In the genomic region with DNA sequence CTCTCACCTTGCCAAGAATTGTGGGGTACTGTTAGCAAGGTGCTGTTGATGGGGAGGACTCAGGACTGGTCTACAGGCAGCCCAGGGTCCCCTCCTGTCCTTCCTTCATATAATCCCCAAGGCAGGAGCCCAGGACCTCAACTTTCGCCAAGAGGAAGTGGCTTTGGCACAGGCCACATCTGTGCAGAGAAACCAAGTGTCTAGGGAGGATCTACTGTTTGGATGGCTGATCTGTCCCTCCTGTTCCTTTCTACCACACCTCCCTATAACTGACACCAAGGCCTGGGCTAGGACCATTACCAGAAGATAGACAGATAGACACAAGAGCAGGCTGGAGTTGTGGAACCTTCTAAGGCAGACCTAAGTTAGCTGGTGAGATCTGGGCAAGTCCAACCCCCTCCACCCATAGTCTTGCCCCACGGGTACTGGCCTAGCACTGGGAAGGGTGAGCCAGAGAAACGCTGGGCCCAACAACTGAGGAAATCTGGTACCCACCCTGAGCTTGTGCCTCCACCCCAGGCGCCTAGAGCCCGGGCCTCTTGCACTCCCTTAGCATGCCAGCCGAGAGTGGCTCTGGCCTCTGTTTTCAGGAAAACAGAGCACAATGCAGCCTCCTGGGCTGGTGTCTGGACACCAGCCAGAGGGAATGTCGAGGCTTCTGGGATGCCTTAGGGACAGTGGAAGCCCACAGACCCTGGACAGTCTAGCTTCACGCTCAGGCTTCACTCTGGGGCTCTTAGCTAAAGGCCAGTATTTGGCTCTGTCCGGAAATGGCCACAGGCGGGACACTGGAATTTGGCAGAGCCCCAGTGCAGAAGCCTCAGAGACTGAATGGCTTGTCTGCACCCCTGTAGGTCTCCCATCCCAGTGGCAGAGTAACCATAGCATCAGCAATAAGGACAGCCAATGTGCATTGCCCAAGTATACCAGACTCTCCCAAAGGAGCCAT, we compare ENCODE assay signal across 14 mouse cellular contexts. TPM values are rescaled to one million over a fixed set of nuclear protein-coding genes. Genes with fewer than 3 reads are reported as not detected.
DNase-seq lines count a peak whose midpoint lies in the region; ATAC-seq and TF ChIP-seq lines count a peak whose summit lies in the region.
"Had no signal": no experiment of that assay in that cellular context is flagged by ENCODE, and none has a peak within 500 bp of the region (broad histone marks: within the 10 kb centered on the region; RNA-seq: fewer than 3 reads in every experiment).

No protein-coding gene starts in this region.

- peaks cover 90% of the 10 kb centered on the region for H3K79me2 ChIP-seq in myocyte (ENCODE audit: control insufficient read depth, insufficient read depth)

- TF ChIP-seq CTCF in lung, postnatal 0 days (IDR thresholded peaks at IDR 0.05), result no peak
- no peak for TF ChIP-seq CTCF in lung, adult 2 months (IDR thresholded peaks at IDR 0.05; ENCODE audit: insufficient read depth, low read length)

- no peak for TF ChIP-seq POLR2A in lung, adult 2 months (IDR thresholded peaks at IDR 0.05; ENCODE audit: borderline replicate concordance, extremely low read depth, low read depth, low read length)
- no peak for TF ChIP-seq POLR2A in myocyte (IDR thresholded peaks at IDR 0.05; ENCODE audit: insufficient read length, low read depth)

- H3K4me3 ChIP-seq in lung, postnatal 0 days (ENCODE audit: low read depth, low read length), result no peak overlapping the region
- no peak overlapping the region for H3K4me3 ChIP-seq in lung, adult 2 months (replicated peaks; ENCODE audit: extremely low read depth, low read depth, low read length)
- no peak overlapping the region for H3K4me3 ChIP-seq in myocyte
- H3K4me3 ChIP-seq: forebrain, embryonic 10.5 days had no signal

- no peaks in the 10 kb centered on the region for H3K9me3 ChIP-seq in lung, postnatal 0 days (ENCODE audit: low read length)
- H3K9me3 ChIP-seq: forebrain, embryonic 10.5 days had no signal

- DNase-seq in heart, adult 8-10 months (ENCODE audit: low spot score), result peak; percentile 15
- DNase-seq in heart, postnatal 25 days (ENCODE audit: low spot score), result no peak
- DNase-seq in lung, postnatal 0 days (ENCODE audit: low spot score), result no peak
- DNase-seq in lung, adult 2 months, result no peak
- DNase-seq: adrenal gland, adult 2 months; cerebellum, adult 9-10 months; thymus, adult 18-20 months had no signal

- WGBS in lung, postnatal 0 days, result 54% methylated on average over 10 of the region's 10 CpGs
- WGBS in lung, adult 2 months, result 44% methylated on average over 10 of the region's 10 CpGs

- no peaks in the 10 kb centered on the region for H3K36me3 ChIP-seq in lung, postnatal 0 days (ENCODE audit: insufficient read depth, low read length)
- H3K36me3 ChIP-seq in myocyte (ENCODE audit: control insufficient read depth, insufficient read depth), result peaks cover 16% of the 10 kb centered on the region
- H3K36me3 ChIP-seq: forebrain, embryonic 10.5 days had no signal

- H3K27ac ChIP-seq in lung, postnatal 0 days (ENCODE audit: low read length), result peak overlapping the region; percentile 43
- H3K27ac ChIP-seq: forebrain, embryonic 10.5 days had no signal

- no peak for ATAC-seq in lung, postnatal 0 days
- 0 out of 2 replicates have a peak, but pooled peaks have one; percentile 34 for ATAC-seq in common myeloid progenitor, adult 5-6 weeks (replicated peaks; ENCODE audit: low read depth, poor library complexity, severe bottlenecking)
- no peak for ATAC-seq in CD4-positive, CD25-positive, alpha-beta regulatory T cell, adult 4 months
- ATAC-seq: inflammation-experienced regulatory T-cells, adult 6 months had no signal

- peaks cover 44% of the 10 kb centered on the region; the same call in 1 of the 2 replicates for H3K4me1 ChIP-seq in lung, postnatal 0 days (ENCODE audit: insufficient read depth, low read depth, low read length)
- peaks cover 20% of the 10 kb centered on the region; the same call in 1 of the 2 replicates for H3K4me1 ChIP-seq in lung, adult 2 months (ENCODE audit: control insufficient read depth, insufficient read depth, low read length)
- H3K4me1 ChIP-seq: forebrain, embryonic 10.5 days had no signal

- 0 out of 2 replicates have a peak overlapping the region, but pooled peaks have one; percentile 5 for H3K4me2 ChIP-seq in lung, postnatal 0 days (replicated peaks; ENCODE audit: low read depth, low read length)
- H3K4me2 ChIP-seq in myocyte (ENCODE audit: low read depth), result peak overlapping the region; percentile 31
- H3K4me2 ChIP-seq: liver, embryonic 11.5 days; midbrain, embryonic 11.5 days had no signal

- no peak for TF ChIP-seq EP300 in lung, postnatal 0 days (IDR thresholded peaks at IDR 0.05)

- no peak overlapping the region for H3K9ac ChIP-seq in lung, postnatal 0 days (replicated peaks; ENCODE audit: low read depth)

- intact Hi-C loops in heart, postnatal 25 days (cut with DNase I), result no loop called here

- H3ac ChIP-seq in myocyte (ENCODE audit: control insufficient read depth, insufficient read length), result no peak overlapping the region

- no peaks in the 10 kb centered on the region for H3K27me3 ChIP-seq in lung, postnatal 0 days (replicated peaks; ENCODE audit: insufficient read depth, low read length)
- no peaks in the 10 kb centered on the region for H3K27me3 ChIP-seq in myocyte (ENCODE audit: control insufficient read depth, insufficient read depth, insufficient read length)

TF ChIP-seq in myocyte, 11 proteins besides CTCF, POLR2A, EP300 and RAD21:
- no peak for TF ChIP-seq USF1 (IDR thresholded peaks at IDR 0.05; ENCODE audit: low read depth)
- TF ChIP-seq CEBPB (IDR thresholded peaks at IDR 0.05; ENCODE audit: insufficient read depth, poor library complexity, severe bottlenecking), result no peak
- no peak for TF ChIP-seq TCF3 (IDR thresholded peaks at IDR 0.05; ENCODE audit: insufficient read length, low read depth)
- no peak for TF ChIP-seq REST (IDR thresholded peaks at IDR 0.05; ENCODE audit: insufficient read depth, insufficient read length)

RNA-seq across cellular contexts. Expression of a gene that starts 15.8 kb away (rescaled TPM):
- total RNA-seq in heart, adult 8-10 months (2022), result 10 to 100 TPM; 32.6 to 40.9 (median 37.7) TPM
- 10 to 100 TPM; 38.4 to 44.1 TPM for total RNA-seq in heart, postnatal 25 days (2021)
- 584 and 640 TPM in 2 replicates for polyA plus RNA-seq in lung, postnatal 0 days (2015; fragmentation: Nextera tagmentation; extraction: Ambion mirVana)
- polyA plus RNA-seq in lung, adult 2 months (2012; rRNA removed), result 763 and 1,000 TPM in 2 replicates
- total RNA-seq in common myeloid progenitor, adult 5-6 weeks (2017), result not detected in 2 replicates
- polyA plus RNA-seq in myocyte (2012; fragmentation: generic; extraction: Trizol), result 212 TPM
- polyA plus RNA-seq in CD4-positive, CD25-positive, alpha-beta regulatory T cell, adult 4 months (2017; shearing (Covaris generic)), result not detected

Comparison
In these comparisons a context has a peak if more than half of its experiments do, and no peak if none do; other contexts are left out.
1. RNA of a gene that starts 15.8 kb away (polyA plus RNA-seq): 763 to 1,000 TPM in lung, adult 2 months, 584 to 640 TPM in lung, postnatal 0 days and 212 TPM in myocyte (single experiment); not detected in CD4-positive, CD25-positive, alpha-beta regulatory T cell, adult 4 months; every median in the first group is over 100 times any median in the second.